Mouse (Mus musculus) stomach, embryonic 16.5 days (tissue): ENCODE results near the gene Glt1d1. TPM values are rescaled to one million over a fixed set of nuclear protein-coding genes. Genes with fewer than 3 reads are reported as not detected.
A peak's percentile ranks its signal among the peaks of the same experiment; 100 is the strongest.

Experiments
- ATAC-seq: fragments of 200-750 bp; cut with Nextera tagmentation; 2 replicates; pipeline ENCODE4 v1.8.0; 2017; ENCODE audit warnings: moderate number of reproducible peaks, moderate TSS enrichment; ENCODE audit not compliant: insufficient read depth, low FRiP score
- H3K27ac ChIP-seq: fragments of 300-500 bp; sonication (generic); 2 replicates; pipeline ENCODE4 v1.5.1; 2014; ENCODE audit warnings: low read length
- H3K27me3 ChIP-seq: fragments of 300-500 bp; sonication (generic); 2 replicates; pipeline ENCODE4 v1.6.1; 2014; ENCODE audit warnings: low read length, control low read depth, mixed read lengths; ENCODE audit not compliant: control insufficient read depth, insufficient read depth
- H3K36me3 ChIP-seq: fragments of 300-500 bp; sonication (generic); 2 replicates; pipeline ENCODE4 v1.6.1; 2014; ENCODE audit warnings: low read length; ENCODE audit not compliant: control insufficient read depth, insufficient read depth
- H3K4me1 ChIP-seq: fragments of 300-500 bp; sonication (generic); 2 replicates; pipeline ENCODE4 v1.6.1; 2014; ENCODE audit warnings: low read length, control low read depth, mixed read lengths; ENCODE audit not compliant: control insufficient read depth, insufficient read depth
- H3K4me2 ChIP-seq: fragments of 300-500 bp; sonication (generic); 2 replicates; pipeline ENCODE4 v1.6.1; 2014; ENCODE audit warnings: low read depth, low read length, mixed read lengths
- H3K4me3 ChIP-seq: fragments of 300-500 bp; sonication (generic); replicated peaks from 2 replicates; pipeline ENCODE4 v1.5.1; 2014; ENCODE audit warnings: mild to moderate bottlenecking, low read length
- H3K9ac ChIP-seq: fragments of 300-500 bp; sonication (generic); 2 replicates; pipeline ENCODE4 v1.6.1; 2014; ENCODE audit warnings: low read length
- H3K9me3 ChIP-seq: fragments of 300-500 bp; sonication (generic); replicated peaks from 2 replicates; pipeline ENCODE4 v1.6.1; 2016; ENCODE audit warnings: low read length, control low read depth; ENCODE audit not compliant: control insufficient read depth
- WGBS: fragments of 180-500 bp; shearing (Covaris S2); extraction: QIAGEN DNeasy Blood & Tissue Kit; methylation state at CpG from one replicate; pipeline ENCODE4 v1.1.7; 2014; 5-methylcytosine and 5-hydroxymethylcytosine counted together
- polyA plus RNA-seq: library from polyadenylated mRNA; unstranded; fragments of >200 nt; fragmentation: Nextera tagmentation; extraction: Ambion mirVana; gene quantifications from 2 replicates; pipeline ENCODE4 v1.2.1, GENCODE M21; 2015

Glt1d1 gene
- polyA plus RNA-seq, 1 experiment from 2014 or later, result 0.27 TPM

- ATAC-seq, result no peak
- no peaks in the 10 kb centered on the region for H3K27me3 ChIP-seq
- H3K36me3 ChIP-seq, result no peaks in the 10 kb centered on the region
- H3K27ac ChIP-seq, result no peak overlapping the region
- H3K4me2 ChIP-seq, result no peak overlapping the region
- WGBS, result 78% methylated on average over 10 of the region's 10 CpGs
- no peak overlapping the region for H3K4me3 ChIP-seq
- no peak overlapping the region for H3K9ac ChIP-seq
- H3K9me3 ChIP-seq, result no peaks in the 10 kb centered on the region
- H3K4me1 ChIP-seq, result peaks cover 3% of the 10 kb centered on the region
These were observed 11.0 kb upstream of the Glt1d1 start for GRCm38 (mm10) chr5:127621108-127621507.

- Histone ChIP-seq H3K4me2 (no peak overlapping the region), H3K9me3 (no peaks in the 10 kb centered on the region; the same call in 1 of the 2 replicates), H3K4me1 (no peaks in the 10 kb centered on the region), H3K27ac (no peak overlapping the region), H3K9ac (no peak overlapping the region), H3K36me3 (no peaks in the 10 kb centered on the region), H3K27me3 (no peaks in the 10 kb centered on the region), H3K4me3 (no peak overlapping the region)
- 72% methylated on average over 10 of the region's 10 CpGs for WGBS
- no peak for ATAC-seq
These were observed 7.4 kb upstream of the Glt1d1 start for GRCm38 (mm10) chr5:127624427-127625213.

- ATAC-seq, result no peak
- H3K9ac ChIP-seq, result no peak overlapping the region
- WGBS, result 84% methylated on average over 12 of the region's 12 CpGs
- no peaks in the 10 kb centered on the region for H3K36me3 ChIP-seq
- H3K27me3 ChIP-seq, result peaks cover 10% of the 10 kb centered on the region
- no peaks in the 10 kb centered on the region; the same call in 1 of the 2 replicates for H3K9me3 ChIP-seq
- no peak overlapping the region for H3K4me3 ChIP-seq
- no peaks in the 10 kb centered on the region for H3K4me1 ChIP-seq
- H3K4me2 ChIP-seq, result no peak overlapping the region
- no peak overlapping the region for H3K27ac ChIP-seq
These were observed 4.8 kb upstream of the Glt1d1 start for GRCm38 (mm10) chr5:127627242-127627641.

GRCm38 (mm10) chr5:127631671-127632070, 391 bp upstream of the Glt1d1 start:
- ATAC-seq, result no peak
- 11% methylated on average over 5 of the region's 5 CpGs for WGBS
- peaks cover 15% of the 10 kb centered on the region for H3K27me3 ChIP-seq
- no peak overlapping the region for H3K9ac ChIP-seq
- H3K4me3 ChIP-seq, result 0 out of 2 replicates have a peak overlapping the region, but pooled peaks have one; percentile 52
- no peaks in the 10 kb centered on the region for H3K36me3 ChIP-seq
- no peak overlapping the region for H3K27ac ChIP-seq
- no peaks in the 10 kb centered on the region; the same call in 1 of the 2 replicates for H3K9me3 ChIP-seq
- no peaks in the 10 kb centered on the region for H3K4me1 ChIP-seq
- peak overlapping the region; percentile 73 for H3K4me2 ChIP-seq

GRCm38 (mm10) chr5:127633188-127633587, 1.1 kb downstream of the Glt1d1 start:
- H3K27ac ChIP-seq, result no peak overlapping the region
- no peak for ATAC-seq
- peaks cover 15% of the 10 kb centered on the region for H3K27me3 ChIP-seq
- H3K36me3 ChIP-seq, result no peaks in the 10 kb centered on the region
- peak overlapping the region; percentile 73 for H3K4me2 ChIP-seq
- no peaks in the 10 kb centered on the region for H3K9me3 ChIP-seq
- peak overlapping the region; percentile 52; the same call in 1 of the 2 replicates for H3K4me3 ChIP-seq
- no peak overlapping the region for H3K9ac ChIP-seq
- WGBS, result 16% methylated on average over 4 of the region's 4 CpGs
- no peaks in the 10 kb centered on the region for H3K4me1 ChIP-seq

- WGBS, result 78% methylated on average over 7 of the region's 7 CpGs
- ATAC-seq, result no peak
- no peak overlapping the region for H3K4me3 ChIP-seq
- no peaks in the 10 kb centered on the region for H3K36me3 ChIP-seq
- H3K9me3 ChIP-seq, result no peaks in the 10 kb centered on the region
- peaks cover 15% of the 10 kb centered on the region for H3K27me3 ChIP-seq
- no peak overlapping the region for H3K27ac ChIP-seq
- H3K4me1 ChIP-seq, result no peaks in the 10 kb centered on the region
- no peak overlapping the region for H3K9ac ChIP-seq
- H3K4me2 ChIP-seq, result no peak overlapping the region
These were observed 1.6 kb downstream of the Glt1d1 start for GRCm38 (mm10) chr5:127633666-127634065.

- no peak overlapping the region for H3K4me2 ChIP-seq
- 0 out of 2 replicates have a peak, but pooled peaks cover 3% of the 10 kb centered on the region for H3K27me3 ChIP-seq
- no peaks in the 10 kb centered on the region for H3K4me1 ChIP-seq
- H3K36me3 ChIP-seq, result no peaks in the 10 kb centered on the region
- 60% methylated on average over 4 of the region's 4 CpGs for WGBS
- no peaks in the 10 kb centered on the region; the same call in 1 of the 2 replicates for H3K9me3 ChIP-seq
- no peak overlapping the region for H3K27ac ChIP-seq
- H3K4me3 ChIP-seq, result no peak overlapping the region
- no peak for ATAC-seq
- H3K9ac ChIP-seq, result no peak overlapping the region
These were observed 5.6 kb downstream of the Glt1d1 start for GRCm38 (mm10) chr5:127637622-127638021.

GRCm38 (mm10) chr5:127638177-127638576, 6.1 kb downstream of the Glt1d1 start:
- WGBS, result 77% methylated on average over 2 of the region's 2 CpGs
- H3K9me3 ChIP-seq, result no peaks in the 10 kb centered on the region; the same call in 1 of the 2 replicates
- H3K4me3 ChIP-seq, result no peak overlapping the region
- H3K27me3 ChIP-seq, result 0 out of 2 replicates have a peak, but pooled peaks cover 2% of the 10 kb centered on the region
- no peak overlapping the region for H3K27ac ChIP-seq
- H3K4me1 ChIP-seq, result no peaks in the 10 kb centered on the region
- ATAC-seq, result no peak
- no peak overlapping the region for H3K4me2 ChIP-seq
- no peaks in the 10 kb centered on the region for H3K36me3 ChIP-seq
- H3K9ac ChIP-seq, result no peak overlapping the region

- WGBS, result 77% methylated on average over 6 of the region's 6 CpGs
- ATAC-seq, result no peak
- H3K4me2 ChIP-seq, result no peak overlapping the region
- H3K36me3 ChIP-seq, result no peaks in the 10 kb centered on the region
- no peak overlapping the region for H3K9ac ChIP-seq
- H3K4me1 ChIP-seq, result no peaks in the 10 kb centered on the region
- H3K27ac ChIP-seq, result no peak overlapping the region
- no peaks in the 10 kb centered on the region; the same call in 1 of the 2 replicates for H3K9me3 ChIP-seq
- H3K27me3 ChIP-seq, result no peaks in the 10 kb centered on the region
- H3K4me3 ChIP-seq, result no peak overlapping the region
These were observed 7.1 kb downstream of the Glt1d1 start for GRCm38 (mm10) chr5:127639067-127639605.
